Mouse (Mus musculus) lung, adult 2 months (tissue): ENCODE results near the gene Hist1h3i.

Experiments used
- CTCF ChIP-seq: fragments of 200-500 bp; IDR thresholded peaks from 2 replicates; pipeline ENCODE4 v1.5.1; 2011; ENCODE audit warnings: mild to moderate bottlenecking, low read length, control low read depth; ENCODE audit not compliant: insufficient read depth
- POLR2A ChIP-seq: fragments of 200-500 bp; IDR thresholded peaks from 2 replicates; pipeline ENCODE4 v1.6.1; 2011; ENCODE audit warnings: low read depth, mild to moderate bottlenecking, control low read depth, low read length, borderline replicate concordance; ENCODE audit errors: extremely low read depth

DNA sequence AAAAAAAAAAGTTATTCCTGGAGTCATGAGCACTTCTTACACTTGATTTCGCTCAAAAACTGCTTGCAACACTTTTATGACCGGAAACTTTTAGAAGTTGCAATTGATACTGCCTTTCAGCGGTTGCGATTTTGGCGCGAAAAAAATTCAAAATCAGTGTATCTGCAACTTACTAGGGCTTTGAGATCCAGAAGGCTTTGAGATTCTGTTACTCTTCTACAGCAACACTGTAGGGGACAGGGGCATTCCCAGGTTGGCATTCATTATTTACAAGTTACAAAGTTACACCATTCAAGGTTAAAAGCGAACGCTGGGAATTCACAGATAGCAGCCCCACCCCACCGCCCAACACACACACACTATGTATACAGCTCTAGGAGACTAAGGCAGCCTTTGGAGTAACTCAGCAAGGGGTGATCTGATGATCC lies 578 bp upstream of the Hist1h3i start:
- no peak for TF ChIP-seq CTCF
- no peak for TF ChIP-seq POLR2A
